Mouse (Mus musculus) heart, adult 8-10 months (tissue): ENCODE data around the gene Zbtb41. TPM values are rescaled to one million over a fixed set of nuclear protein-coding genes. Genes with fewer than 3 reads are reported as not detected.
"Not testable (repeated sequence)": the region's sequence is repeated elsewhere in the genome, so short reads cannot be mapped to it uniquely, and the experiment has no call there.

Source experiments
- DNase-seq: peaks from one replicate; pipeline ENCODE4 v3.0.0; 2022; ENCODE audit warnings: low spot score
- total RNA-seq, 4 experiments: library from RNA; stranded (reverse); gene quantifications; 2 replicates each; pipeline ENCODE4 v1.2.4; 2022

Zbtb41 gene
- total RNA-seq: 10 to 100 TPM; 19.7 to 25.4 (median 21.6) TPM

- DNase-seq: peak; percentile 88
Measured at GRCm38 (mm10) chr1:139421875-139422791, at the start of gene Zbtb41. Gene Zbtb41, plus strand, starts transcription at chr1:139422288.

- no peak for DNase-seq
Measured at GRCm38 (mm10) chr1:139375900-139376299, 46.2 kb upstream of the Zbtb41 start.

GRCm38 (mm10) chr1:139376638-139377286, 45.3 kb upstream of the Zbtb41 start, which contains the start of gene Crb1:
Gene Crb1, minus strand, starts transcription at chr1:139377100.
- no peak for DNase-seq

GRCm38 (mm10) chr1:139378861-139379620, 43.0 kb upstream of the Zbtb41 start:
- DNase-seq: no peak

- no peak for DNase-seq
Measured at GRCm38 (mm10) chr1:139379621-139379984, 42.5 kb upstream of the Zbtb41 start.

- no peak for DNase-seq
Measured at GRCm38 (mm10) chr1:139391747-139392146, 30.3 kb upstream of the Zbtb41 start.

- DNase-seq: no peak
Measured at GRCm38 (mm10) chr1:139396589-139396988, 25.5 kb upstream of the Zbtb41 start.

- DNase-seq: no peak
Measured at GRCm38 (mm10) chr1:139405766-139406165, 16.3 kb upstream of the Zbtb41 start.

GRCm38 (mm10) chr1:139407701-139408100, 14.4 kb upstream of the Zbtb41 start:
- DNase-seq: no peak

- not testable (repeated sequence) for DNase-seq
Measured at GRCm38 (mm10) chr1:139412365-139412764, 9.7 kb upstream of the Zbtb41 start.

- DNase-seq: no peak
Measured at GRCm38 (mm10) chr1:139413465-139413864, 8.6 kb upstream of the Zbtb41 start.

GRCm38 (mm10) chr1:139421521-139421874, 590 bp upstream of the Zbtb41 start:
- no peak for DNase-seq

GRCm38 (mm10) chr1:139422941-139423340, 853 bp downstream of the Zbtb41 start:
- DNase-seq: peak; percentile 18

- DNase-seq: no peak
Measured at GRCm38 (mm10) chr1:139423931-139424330, 1.8 kb downstream of the Zbtb41 start.

- no peak for DNase-seq
Measured at GRCm38 (mm10) chr1:139425006-139425405, 2.9 kb downstream of the Zbtb41 start.

- no peak for DNase-seq
Measured at GRCm38 (mm10) chr1:139438373-139438772, 16.3 kb downstream of the Zbtb41 start.

GRCm38 (mm10) chr1:139443103-139443502, 21.0 kb downstream of the Zbtb41 start:
- not testable (repeated sequence) for DNase-seq

GRCm38 (mm10) chr1:139454340-139455225, 32.5 kb downstream of the Zbtb41 start, which contains the start of gene Aspm:
Gene Aspm, plus strand, starts transcription at chr1:139454772.
- peak; percentile 91 for DNase-seq

GRCm38 (mm10) chr1:139455226-139455869, 33.3 kb downstream of the Zbtb41 start:
- DNase-seq: no peak

GRCm38 (mm10) chr1:139460807-139461206, 38.7 kb downstream of the Zbtb41 start:
- no peak for DNase-seq
